Mouse (Mus musculus): ENCODE data around the gene Prx. TPM values are rescaled to one million over a fixed set of nuclear protein-coding genes. Genes with fewer than 3 reads are reported as not detected.
A peak's percentile ranks its signal among the peaks of the same experiment; 100 is the strongest.

The Prx gene
- total RNA-seq (2015) (0.52 and 0.68 TPM in 2 replicates), total RNA-seq (2017) (0.75 and 0.81 TPM in 2 replicates)

DNA sequence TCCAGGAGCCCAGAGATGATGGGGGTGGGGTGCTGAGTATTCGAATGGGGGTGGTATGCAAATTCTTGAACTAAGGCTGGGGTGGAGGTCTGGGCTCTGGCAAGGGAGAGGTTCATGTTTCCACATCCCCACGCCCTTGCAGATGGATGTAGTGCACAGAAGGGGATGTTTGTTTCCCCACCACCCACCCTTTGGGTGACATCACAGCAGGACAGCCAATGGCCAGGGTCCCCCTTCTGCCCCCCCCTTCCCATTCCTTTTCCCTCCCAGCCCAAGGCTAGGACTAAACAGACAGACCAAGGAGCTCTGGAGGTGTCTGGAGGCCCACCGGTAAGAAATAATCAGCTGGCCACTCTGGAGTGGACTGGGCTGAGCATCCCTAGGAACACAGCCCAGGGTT, at the start of gene Prx:
Prx (plus strand) TSS at position 289 of the 400 bp plus-strand sequence.
- ATAC-seq (replicated peaks; ENCODE audit: poor library complexity), result no peak

DNA sequence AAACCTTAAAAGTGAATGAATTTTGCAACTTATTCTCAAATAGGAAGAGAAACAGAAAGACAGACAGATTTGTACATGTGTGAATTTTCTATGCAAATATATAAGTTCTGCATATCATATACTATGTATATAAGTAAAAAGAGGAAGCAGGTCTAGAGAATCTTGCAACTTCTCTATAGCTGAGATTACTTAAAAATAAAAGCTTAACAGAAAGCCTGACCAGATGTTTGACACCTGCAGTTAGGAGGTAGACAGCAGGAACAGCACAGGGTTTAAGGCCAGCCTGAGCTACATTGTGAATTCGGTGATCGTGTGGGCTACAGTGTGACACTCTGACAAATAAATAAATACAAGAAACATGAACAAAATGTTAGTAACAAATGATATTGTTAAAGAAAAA, 47.8 kb upstream of the Prx start:
- ATAC-seq (replicated peaks; ENCODE audit: poor library complexity), result no peak

DNA sequence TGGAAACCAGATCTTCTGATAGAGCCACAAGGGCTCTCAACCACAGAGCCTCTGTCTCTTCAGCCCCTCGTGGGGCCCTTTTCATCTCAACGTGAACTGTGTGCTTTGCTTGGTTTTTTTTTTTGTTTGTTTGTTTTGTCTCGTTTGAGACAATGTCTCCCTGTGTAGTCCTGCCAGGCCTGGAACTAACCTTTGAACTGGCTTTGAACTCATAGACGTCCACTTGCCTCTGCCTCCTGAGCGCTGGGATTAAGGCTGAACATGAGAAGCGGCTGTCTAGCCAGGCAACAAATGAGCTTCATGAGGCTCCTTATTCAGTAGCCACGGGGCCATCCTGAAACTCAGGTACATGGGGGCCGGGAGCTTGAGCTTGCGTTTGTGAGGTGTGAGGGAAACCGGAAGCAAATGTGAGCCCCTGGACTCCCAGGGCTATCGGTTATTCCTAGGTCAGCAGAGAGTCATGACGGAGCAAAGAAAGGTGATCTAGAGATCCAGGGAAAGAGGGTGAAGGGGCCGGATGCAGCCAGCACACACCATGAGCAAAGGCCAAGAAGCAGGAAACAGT, 46.8 kb upstream of the Prx start:
- ATAC-seq (replicated peaks; ENCODE audit: poor library complexity), result no peak

DNA sequence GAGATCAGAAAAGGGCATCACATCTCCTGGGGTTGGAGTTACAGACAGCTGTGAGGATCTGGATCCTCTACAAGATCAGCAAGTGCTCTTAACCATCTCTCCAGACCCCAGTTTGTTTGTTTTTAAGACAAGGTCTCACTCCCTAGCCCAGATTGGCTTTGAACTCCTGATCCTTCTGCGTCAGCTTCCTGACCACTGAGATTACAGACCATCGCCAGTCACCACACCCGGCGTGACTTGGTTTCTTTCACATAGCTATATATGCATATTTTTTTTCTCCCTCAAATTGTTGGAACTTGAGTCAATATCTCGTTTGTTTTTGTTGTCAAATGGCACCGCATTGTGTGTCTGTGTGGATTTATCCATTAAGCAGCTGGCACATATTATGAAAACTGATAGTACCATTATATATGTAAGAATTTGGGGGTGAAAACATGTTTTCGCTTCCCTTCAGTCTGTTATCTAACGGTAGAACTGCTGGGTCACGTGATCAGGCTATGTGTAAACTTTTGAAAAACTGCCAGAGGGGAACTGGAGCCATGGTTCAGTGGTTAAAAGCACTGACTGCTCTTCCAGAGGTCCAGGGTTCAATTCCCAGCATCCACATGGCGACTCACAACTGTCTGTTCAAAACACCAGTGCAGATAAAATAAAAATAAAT, 44.5 kb upstream of the Prx start:
- ATAC-seq (replicated peaks; ENCODE audit: poor library complexity), result peak; percentile 45

DNA sequence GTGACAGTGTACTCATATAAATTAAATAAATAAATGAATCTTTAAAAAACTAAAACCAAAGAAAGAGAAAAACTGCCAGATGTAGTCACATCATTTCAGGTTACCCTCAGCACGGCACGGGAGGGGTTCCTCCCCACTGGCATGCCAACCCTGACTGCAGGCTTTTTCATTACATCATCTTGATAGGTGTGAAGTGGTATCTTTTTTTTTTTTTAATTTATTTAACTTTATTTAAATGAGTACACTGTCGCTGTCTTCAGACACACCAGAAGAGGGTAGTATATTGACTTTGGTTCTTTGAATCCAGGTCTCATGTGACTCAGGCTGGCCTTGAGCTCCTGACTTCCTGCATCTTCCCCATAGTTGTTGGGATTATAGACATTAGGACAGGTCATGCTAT, 43.9 kb upstream of the Prx start:
- ATAC-seq (replicated peaks; ENCODE audit: poor library complexity), result no peak

DNA sequence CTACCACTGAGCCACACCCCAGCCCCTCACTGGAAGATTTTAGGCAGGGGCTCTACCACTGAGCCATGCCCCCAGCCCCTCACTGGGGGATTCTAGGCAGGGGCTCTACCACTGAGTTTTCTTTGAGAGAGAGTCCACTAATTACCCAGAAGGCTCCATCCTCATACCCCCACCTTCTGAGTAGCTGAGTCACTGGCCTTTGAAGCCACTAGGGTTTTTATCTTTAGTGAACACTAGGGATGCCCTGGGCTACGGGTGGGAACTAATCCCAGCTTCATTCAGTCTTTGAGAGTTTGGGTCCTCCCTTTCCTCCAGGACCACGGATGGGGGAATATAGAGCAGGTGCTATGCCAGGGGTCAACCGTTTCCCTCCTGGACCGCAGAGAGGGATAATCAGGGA, 40.5 kb upstream of the Prx start:
- peak; percentile 40; the same call in 1 of the 2 replicates for ATAC-seq (replicated peaks; ENCODE audit: poor library complexity)

DNA sequence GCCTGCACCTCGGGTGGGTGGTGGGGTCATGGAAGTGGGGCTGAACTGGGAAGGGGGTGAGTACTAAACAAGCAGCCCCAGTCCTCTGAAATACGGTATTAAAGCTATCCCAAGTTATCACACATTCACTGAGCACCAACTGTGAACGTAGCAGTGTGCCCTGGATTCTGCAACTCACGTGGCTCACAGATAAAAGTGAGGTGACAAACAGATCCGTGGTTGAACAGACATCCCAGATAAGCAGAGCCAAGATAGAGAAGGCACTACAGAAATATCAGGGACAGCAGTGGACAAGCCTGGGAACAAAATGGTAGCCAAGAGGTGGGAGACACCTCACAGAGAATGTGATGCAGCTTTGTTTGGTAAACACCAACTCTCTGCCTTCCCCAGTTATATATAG, 39.5 kb upstream of the Prx start:
- peak; percentile 26 for ATAC-seq (replicated peaks; ENCODE audit: poor library complexity)

DNA sequence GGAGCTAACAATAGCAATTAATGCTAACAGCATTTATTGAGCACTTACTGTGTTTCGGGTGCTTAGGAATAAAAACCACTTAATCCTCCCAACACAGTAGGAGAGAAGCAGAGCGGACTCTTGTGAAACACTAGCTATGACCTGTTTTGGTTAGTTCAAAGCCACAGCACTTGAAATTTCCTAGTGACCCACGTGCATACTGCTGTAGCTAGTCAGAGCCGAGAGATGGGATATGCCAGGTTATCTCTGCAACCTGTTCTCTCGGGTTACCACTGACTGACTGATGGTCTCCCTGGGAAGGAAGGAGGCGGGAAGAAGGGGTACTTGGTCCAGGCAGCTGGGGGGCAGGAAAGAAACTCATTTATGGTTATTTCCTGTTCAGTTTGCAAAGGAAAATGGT, 38.6 kb upstream of the Prx start:
- peak; percentile 65 for ATAC-seq (replicated peaks; ENCODE audit: poor library complexity)

DNA sequence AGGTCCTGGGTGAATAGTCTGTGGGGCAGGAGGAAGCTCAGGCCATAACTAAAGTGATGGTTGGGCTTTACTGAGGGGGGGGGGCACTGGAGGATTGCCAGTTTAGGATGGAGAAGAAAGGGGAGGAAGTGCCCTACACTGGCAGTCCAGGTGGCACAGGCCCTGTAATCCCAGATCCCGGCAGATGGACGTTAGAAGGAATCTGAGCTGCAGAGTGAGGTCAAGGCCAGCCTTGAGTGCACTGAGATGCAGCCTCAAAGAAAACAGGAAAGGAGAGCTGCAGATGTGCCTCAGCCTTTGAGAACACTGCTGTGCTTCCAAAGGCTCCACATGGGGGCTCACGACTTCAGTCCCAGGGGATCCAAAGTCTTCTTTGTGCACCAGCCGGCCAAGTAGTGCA, 31.5 kb upstream of the Prx start:
- no peak for ATAC-seq (replicated peaks; ENCODE audit: poor library complexity)

DNA sequence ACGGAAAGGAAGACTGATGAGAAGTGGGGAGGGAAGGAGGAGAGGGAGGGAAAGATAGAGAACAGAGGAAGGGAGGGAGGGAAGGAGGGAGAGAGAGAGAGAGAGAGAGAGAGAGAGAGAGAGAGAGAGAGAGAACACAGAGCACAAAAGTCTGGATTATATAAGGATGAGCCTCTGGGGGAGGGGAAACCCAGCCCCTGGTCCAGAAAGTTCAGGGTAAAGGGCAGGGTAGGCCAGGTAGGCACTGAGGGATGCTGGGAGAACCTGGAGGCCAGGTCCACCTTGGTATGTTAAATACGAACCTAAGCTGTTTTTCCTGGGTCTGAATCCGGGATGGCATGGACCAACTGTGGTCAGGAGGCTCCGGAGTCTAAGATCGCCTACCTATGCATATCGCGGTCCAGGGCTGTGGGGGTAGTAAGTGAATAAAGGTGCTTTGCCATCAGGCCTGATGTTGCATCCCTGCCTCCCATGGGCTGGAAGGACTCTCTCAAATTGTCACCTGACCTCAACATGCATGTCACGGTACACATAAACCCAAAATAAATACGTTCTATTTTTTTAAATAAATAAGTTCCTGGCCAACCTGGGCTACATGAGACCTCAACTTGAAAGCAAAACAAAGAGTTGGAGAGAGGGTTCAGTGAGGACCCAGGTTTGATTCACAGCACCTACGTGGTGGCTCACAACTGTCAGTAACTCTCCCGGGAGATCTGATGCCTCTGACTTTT, 27.6 kb upstream of the Prx start:
- ATAC-seq (replicated peaks; ENCODE audit: poor library complexity), result no peak

DNA sequence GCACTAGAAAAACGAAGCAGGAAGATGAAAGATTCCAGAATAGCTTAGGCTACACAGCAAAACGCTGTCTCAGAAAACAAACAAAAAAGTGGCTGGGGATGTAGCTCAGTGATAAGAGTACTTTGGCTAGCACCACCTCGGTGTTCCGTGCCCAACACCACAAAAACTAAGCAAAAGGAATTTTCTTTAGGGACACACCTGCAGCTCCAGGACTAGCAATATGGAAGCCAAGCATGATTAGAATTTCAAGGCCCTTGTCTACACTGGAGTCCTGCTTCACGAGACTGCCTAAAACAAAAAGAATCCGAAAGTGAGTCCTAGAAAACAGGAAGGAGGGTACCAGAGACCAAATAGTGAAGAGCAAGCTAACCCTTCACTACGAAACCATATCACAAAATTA, 26.5 kb upstream of the Prx start:
- no peak for ATAC-seq (replicated peaks; ENCODE audit: poor library complexity)

DNA sequence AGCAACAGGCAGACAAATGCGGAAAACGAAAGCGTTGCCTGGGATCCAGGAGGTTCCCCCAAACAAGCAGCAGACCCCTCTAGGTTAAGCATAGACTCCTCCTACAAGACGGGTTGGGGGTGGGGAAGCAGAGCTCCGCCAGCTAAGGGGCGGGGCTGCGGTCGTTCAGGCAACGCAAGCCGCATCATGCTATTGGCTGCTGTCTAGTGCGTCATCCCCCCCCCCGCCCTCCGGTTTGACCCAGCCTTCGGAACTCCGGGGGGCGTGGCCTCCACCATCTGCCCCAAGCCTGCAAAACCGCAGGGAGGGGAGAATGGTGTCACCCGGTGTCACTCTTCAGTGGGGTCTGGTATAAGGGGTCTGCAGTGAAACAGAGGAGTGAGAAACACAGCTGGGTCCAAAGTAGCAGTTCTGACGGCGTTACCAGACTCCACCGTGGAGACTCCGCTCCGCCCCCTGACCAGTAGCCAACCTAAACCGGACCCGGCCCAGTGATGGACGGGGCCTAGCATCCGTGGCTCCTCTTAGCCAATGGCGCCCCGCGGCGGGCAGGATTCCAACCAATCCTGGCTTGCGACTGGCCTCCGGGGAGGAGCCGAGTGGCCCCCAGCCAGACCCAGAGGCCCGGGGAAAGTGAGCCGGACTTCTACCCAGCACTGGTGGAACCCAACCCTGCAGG, 25.8 kb upstream of the Prx start, which contains the start of gene Sertad3:
Sertad3 (plus strand) TSS at position 613 of the 679 bp plus-strand sequence.
- peak; percentile 71 for ATAC-seq (replicated peaks; ENCODE audit: poor library complexity)

DNA sequence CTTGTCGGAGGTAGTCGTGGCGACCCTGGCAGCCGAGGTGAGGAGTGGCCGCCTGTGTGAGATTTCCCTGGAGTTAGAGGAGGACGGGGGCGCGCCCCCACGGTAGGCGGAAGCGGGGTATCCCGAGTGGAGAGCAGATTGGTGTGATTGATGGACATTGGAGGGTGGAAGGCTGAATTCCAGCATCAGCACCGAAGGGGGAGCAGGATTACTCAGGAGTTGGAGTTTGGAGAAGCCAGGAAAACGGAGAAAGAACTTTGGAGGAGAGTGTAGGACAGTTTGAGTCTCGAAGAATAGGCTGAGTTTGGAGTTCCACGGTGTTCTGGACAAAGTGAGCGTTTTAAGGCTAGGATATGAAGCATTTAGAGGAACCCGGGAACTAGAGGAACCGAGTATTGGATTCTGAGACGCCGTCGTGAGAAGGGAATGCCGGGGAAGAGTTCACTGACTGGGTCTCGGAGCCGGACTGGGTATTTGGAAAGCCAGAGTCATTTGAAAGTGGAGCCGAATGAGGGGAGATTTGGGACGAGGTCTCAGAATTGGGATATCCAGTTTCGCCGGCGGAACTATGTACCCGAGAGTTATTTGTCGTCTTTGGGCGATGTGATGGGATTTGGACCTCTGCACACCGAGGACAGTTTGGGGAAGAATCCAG, 25.2 kb upstream of the Prx start:
- no peak for ATAC-seq (replicated peaks; ENCODE audit: poor library complexity)

DNA sequence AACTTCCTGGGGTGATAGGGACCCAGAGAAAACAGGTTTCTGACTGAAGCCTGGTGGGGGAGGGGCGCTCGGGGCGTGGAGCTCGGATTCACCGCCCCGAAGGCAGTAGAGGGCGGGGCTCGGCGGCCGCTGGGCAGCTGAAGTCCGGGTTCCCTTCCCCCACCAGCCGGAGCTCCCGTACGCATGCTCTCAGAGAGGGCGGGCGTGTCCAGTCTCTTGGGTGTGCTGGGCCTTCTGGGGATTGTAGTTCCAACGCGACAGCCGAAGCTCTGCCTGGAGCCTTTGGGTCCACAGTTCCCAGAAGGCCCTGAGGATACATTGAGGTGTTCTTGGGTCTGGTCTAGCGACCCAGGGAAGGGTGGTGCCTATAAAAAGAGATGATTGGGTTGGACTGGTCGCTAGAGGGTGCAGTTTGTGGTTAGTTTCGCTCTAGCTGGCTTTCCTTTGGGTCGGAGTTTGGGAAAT, 24.6 kb upstream of the Prx start:
- peak; percentile 74 for ATAC-seq (replicated peaks; ENCODE audit: poor library complexity)

DNA sequence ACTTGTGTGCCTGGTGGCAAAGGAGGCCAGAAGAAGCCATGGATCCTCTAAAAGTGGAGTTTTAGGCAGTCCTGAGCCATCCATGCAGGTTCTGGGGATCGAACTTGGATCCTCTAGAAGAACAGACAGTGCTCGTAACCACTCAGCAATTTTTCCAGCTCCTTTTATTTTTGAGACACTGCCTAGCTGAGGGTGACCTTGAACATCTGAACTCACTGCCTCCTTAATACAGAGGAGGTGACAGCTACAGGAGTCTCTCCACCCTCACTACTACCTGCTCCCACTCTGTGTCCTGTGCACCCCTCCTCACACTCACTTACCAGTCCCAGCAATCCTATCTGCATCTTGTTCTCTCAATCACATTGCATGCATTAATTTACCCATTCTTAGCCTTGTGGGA, 23.5 kb upstream of the Prx start:
- no peak for ATAC-seq (replicated peaks; ENCODE audit: poor library complexity)

DNA sequence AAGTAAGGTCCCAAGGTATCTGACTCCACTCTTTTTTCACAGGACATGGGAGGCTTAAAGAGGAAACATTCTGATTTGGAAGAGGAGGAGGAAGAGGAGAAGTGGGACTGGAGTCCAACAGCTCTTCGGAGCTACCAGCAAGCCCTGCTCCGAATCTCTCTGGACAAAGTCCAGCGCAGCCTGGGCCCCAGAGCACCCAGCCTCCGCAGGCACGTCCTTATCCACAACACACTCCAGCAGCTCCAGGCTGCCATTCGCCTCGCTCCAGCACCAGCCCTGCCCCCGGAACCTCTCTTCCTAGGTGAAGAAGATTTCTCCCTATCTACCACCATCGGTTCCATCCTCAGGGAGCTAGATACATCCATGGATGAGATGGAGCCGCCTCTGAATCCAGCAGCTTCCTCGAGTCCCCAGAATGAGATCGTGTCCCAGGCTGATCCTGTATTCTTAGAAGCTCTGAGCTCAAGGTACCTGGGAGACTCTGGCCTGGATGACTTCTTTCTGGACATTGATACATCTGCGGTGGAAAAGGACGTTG, 23.0 kb upstream of the Prx start:
- no peak for ATAC-seq (replicated peaks; ENCODE audit: poor library complexity)

DNA sequence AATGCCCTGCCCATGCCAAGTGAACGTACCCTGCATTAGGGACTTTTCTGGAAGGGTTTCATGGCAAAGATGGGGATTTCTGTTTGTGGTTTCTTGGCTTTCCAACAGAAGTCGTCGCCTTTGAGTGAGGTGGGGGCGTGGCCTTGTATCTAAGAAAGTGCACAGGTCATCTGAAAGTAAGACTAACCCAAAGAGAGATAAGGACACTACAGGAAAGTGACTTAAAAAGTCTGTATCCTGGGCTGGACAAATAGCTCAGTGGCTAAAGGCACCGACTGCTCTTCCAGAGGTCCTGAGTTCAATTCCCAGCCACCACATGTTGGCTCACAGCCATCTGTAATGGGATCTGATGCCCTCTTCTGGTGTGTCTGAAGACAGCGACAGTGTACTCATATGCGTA, 20.6 kb upstream of the Prx start:
- no peak for ATAC-seq (replicated peaks; ENCODE audit: poor library complexity)

DNA sequence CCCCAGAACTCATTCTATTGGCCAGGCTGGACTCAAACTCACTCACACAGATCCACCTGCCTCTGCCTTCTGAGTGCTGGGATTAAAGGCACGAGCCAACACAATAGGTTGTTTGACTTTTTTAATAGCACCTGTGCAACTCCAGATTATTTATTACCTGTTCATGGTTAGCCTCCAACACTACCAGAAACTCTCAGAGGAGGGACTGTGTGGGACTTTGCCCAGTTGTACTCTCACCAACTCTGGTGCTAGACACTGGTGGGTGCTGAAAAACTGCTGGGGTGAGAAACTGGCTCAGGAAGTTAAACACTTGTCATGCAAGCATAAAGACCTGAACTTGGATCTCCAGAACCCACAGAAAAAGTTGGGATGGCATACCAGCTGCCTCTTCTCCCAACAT, 19.4 kb upstream of the Prx start:
- no peak for ATAC-seq (replicated peaks; ENCODE audit: poor library complexity)

DNA sequence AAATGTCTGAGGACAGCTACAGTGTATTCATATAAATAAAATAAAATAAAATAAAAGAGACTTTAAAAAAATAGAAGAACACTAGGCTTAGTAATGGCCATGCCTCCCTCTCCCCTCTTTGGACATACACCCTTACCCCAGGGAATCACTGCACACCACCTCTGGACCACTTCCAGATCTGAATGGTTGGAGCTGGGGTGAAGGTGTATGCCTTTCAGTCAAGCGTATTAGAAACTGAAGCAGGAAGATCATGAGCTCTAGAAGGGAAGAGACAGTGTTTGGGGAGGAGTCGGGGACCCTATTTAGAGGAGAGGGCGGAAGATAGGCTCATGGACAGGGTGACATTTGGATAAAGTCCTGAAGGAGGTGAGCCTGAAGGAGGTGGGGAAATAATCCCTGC, 18.6 kb upstream of the Prx start:
- ATAC-seq (replicated peaks; ENCODE audit: poor library complexity), result no peak

DNA sequence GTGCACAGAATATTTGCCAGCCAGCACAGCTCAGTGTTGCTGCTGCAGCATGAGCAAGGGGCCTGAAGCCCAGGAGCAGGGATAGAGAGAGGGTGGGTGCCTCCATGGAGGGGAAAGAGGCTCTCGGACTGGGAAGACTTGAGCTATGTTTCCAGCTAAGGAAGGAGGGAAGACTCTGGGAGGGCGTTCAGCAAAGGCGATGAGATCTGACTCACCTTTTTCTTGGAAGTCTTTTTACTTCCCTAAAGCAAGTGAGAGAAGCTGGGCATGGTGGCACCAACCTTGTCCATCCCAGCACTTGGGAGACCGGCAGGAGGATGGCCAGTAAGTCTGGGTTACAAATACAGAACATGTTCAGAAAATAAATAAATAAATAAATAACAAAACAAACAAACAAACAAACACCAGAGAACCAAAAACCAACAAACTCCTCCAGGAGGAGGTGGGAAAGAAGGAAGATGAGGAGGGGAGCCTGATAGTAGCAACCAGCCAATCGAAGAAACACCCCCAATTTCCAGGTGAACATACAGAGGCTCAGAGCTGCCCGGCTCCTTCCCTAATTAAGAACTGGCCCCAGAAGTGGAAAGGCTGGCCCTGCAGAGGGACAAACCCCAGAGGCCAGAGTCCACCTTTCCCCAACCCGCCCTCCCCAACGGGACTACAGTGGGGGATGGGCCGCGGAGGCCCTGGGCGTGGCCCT, 18.0 kb upstream of the Prx start:
- ATAC-seq (replicated peaks; ENCODE audit: poor library complexity), result no peak
